Mouse (Mus musculus): ENCODE results near the gene Rexo4. TPM values are rescaled to one million over a fixed set of nuclear protein-coding genes. Genes with fewer than 3 reads are reported as not detected.

The Rexo4 gene
- polyA plus RNA-seq, 1 experiment = 33.6 TPM

DNA sequence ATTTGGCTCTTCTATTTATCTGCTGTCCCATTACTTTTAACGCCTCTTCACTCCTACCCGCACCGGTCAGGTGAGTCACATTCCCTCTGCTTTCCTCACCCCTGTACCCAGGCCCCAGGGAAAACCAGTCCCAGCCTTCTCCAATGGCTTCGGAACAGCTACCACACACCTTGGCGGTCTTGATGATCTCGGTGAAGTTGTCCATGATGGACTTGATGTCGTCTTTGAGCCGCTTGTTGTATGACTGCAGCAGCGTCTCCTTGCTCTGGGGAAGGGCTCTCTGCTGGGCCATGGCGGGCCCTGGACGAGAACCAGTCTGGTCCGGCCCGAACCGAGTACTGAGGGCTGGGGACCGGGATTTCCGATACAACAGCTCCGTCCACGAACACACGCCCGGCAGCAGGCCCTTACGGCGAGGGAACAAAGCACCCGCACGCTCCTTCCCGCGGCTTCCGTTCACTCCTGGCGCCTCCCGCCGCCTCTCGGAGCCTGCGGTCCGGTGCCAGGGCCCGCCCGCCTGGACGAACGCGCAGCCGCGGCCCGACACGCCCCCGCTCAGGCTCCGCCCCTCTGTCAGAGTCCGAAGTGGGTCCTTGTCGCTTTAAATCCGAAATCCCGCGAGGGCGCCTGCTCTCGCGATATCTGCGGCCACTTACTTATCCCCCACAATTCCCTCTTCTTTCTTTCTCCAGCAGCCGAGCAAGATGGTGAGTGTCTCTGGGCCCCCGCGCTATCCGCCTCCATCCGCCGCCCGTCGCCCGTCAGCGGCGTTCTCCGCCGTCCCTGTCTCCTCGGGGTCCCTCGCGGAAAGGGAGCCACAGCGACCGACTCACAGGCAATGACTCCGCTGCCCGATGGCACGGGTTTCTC lies 53.8 kb downstream of the Rexo4 start, which contains the start of the genes Med22 and Rpl7a:
Gene Med22, minus strand, starts transcription at position 554 of the 870 bp plus-strand sequence.
Gene Rpl7a, plus strand, starts transcription at position 641 of the 870 bp plus-strand sequence.
- peak; percentile 99 for DNase-seq (ENCODE audit: low spot score)

- DNase-seq (ENCODE audit: low spot score) = no peak
Observed at GRCm38 (mm10) chr2:26909387-26909784, 54.8 kb downstream of the Rexo4 start.

- DNase-seq (ENCODE audit: low spot score) = peak; percentile 18
Observed at GRCm38 (mm10) chr2:26908710-26909386, 55.3 kb downstream of the Rexo4 start.

GRCm38 (mm10) chr2:26907109-26907508 lies 57.1 kb downstream of the Rexo4 start:
- DNase-seq (ENCODE audit: low spot score) = peak; percentile 21

DNA sequence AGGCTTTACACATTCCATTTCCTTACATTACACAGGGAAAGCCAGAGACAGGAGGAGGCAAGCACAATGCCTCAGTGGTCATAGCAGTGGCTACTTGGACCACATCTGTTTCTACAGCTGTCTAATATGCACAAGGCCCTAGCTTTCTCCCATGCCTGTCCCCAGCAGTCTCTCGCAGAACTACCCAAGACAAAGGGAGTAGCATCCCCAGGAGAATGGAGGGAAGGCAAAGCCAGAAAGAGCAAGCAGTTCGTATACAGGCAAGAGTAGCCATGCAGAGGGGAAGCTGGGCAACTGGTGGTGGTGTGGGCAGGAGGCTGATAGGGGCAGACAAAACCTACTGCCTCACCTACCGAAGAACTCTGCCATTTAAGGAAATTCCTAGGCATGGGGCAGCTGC lies 57.8 kb downstream of the Rexo4 start:
- no peak for DNase-seq (ENCODE audit: low spot score)

- no peak for DNase-seq (ENCODE audit: low spot score)
Observed at GRCm38 (mm10) chr2:26905936-26906335, 58.2 kb downstream of the Rexo4 start.

Other genes with a start within 250 kb of the Rexo4 start
- not detected in 2 replicates for gene Abo, start 99.4 kb downstream of the Rexo4 start, polyA plus RNA-seq (2012; rRNA removed)
- 15.7 and 16.3 TPM in 2 replicates for gene Surf6, start 61.5 kb downstream of the Rexo4 start, polyA plus RNA-seq (2012; rRNA removed)
- gene Med22, start 53.7 kb downstream of the Rexo4 start, polyA plus RNA-seq (2012; rRNA removed) = 28.6 and 32.5 TPM in 2 replicates
- 1,359 and 1,515 TPM in 2 replicates for gene Rpl7a, start 53.6 kb downstream of the Rexo4 start, polyA plus RNA-seq (2012; rRNA removed)
- gene Surf2, start 48.0 kb downstream of the Rexo4 start, polyA plus RNA-seq (2012; rRNA removed) = 43.1 and 48.2 TPM in 2 replicates
- 92.5 and 103 TPM in 2 replicates for gene Surf1, start 47.9 kb downstream of the Rexo4 start, polyA plus RNA-seq (2012; rRNA removed)
- 131 and 132 TPM in 2 replicates for gene Surf4, start 30.5 kb downstream of the Rexo4 start, polyA plus RNA-seq (2012; rRNA removed)
- gene Stkld1, start 30.3 kb downstream of the Rexo4 start, polyA plus RNA-seq (2012; rRNA removed) = 0.24 and 0.28 TPM in 2 replicates
- gene Adamts13, start 9.0 kb upstream of the Rexo4 start, polyA plus RNA-seq (2012; rRNA removed) = 0.08 and 0.13 TPM in 2 replicates
- gene Cacfd1, start 45.5 kb upstream of the Rexo4 start, polyA plus RNA-seq (2012; rRNA removed) = 48.0 and 48.9 TPM in 2 replicates
- 2.2 and 2.8 TPM in 2 replicates for gene Slc2a6, start 63.6 kb upstream of the Rexo4 start, polyA plus RNA-seq (2012; rRNA removed)
- not detected in 2 replicates for gene Mymk, start 107.8 kb upstream of the Rexo4 start, polyA plus RNA-seq (2012; rRNA removed)
- gene Adamtsl2, start 115.0 kb upstream of the Rexo4 start, polyA plus RNA-seq (2012; rRNA removed) = 3.1 and 5.1 TPM in 2 replicates
- 0.09 and 0.11 TPM in 2 replicates for gene Fam163b, start 178.1 kb upstream of the Rexo4 start, polyA plus RNA-seq (2012; rRNA removed)
- 0.38 and 0.44 TPM in 2 replicates for gene Dbh, start 200.8 kb upstream of the Rexo4 start, polyA plus RNA-seq (2012; rRNA removed)

Measured in urinary bladder, adult 2 months (tissue).